Mouse (Mus musculus) inflammation-experienced regulatory T-cells, adult 16 weeks (primary cell): Measurements from ENCODE around the gene Fbxw20. TPM values are rescaled to one million over a fixed set of nuclear protein-coding genes. Genes with fewer than 3 reads are reported as not detected.

ENCODE experiments used
- polyA plus RNA-seq: library from polyadenylated mRNA; unstranded; fragments of 100-300 nt; shearing (Covaris generic); gene quantifications from one replicate; pipeline ENCODE4 v1.2.1, GENCODE M21; 2017

The Fbxw20 gene
- polyA plus RNA-seq = not detected

GRCm38 (mm10) chr9:109234654-109235053 is at the start of gene Fbxw20:
Fbxw20 (minus strand) TSS chr9:109234754.

GRCm38 (mm10) chr9:109195875-109196274 is 38.7 kb downstream of the Fbxw20 start, which contains the start of gene Fbxw13:
Fbxw13 (minus strand) TSS chr9:109195975.

Other genes starting within 250 kb of the Fbxw20 start
- not detected for gene Ucn2, start 248.7 kb downstream of the Fbxw20 start, polyA plus RNA-seq
- gene Pfkfb4, start 243.0 kb downstream of the Fbxw20 start, polyA plus RNA-seq = 10.9 TPM
- gene Shisa5, start 196.2 kb downstream of the Fbxw20 start, polyA plus RNA-seq = 5,738 TPM
- 111 TPM for gene Trex1, start 175.0 kb downstream of the Fbxw20 start, polyA plus RNA-seq
- 29.7 TPM for gene Atrip, start 160.6 kb downstream of the Fbxw20 start, polyA plus RNA-seq
- 18.2 TPM for gene Ccdc51, start 152.3 kb downstream of the Fbxw20 start, polyA plus RNA-seq
- 579 TPM for gene Tma7, start 152.2 kb downstream of the Fbxw20 start, polyA plus RNA-seq
- 4.1 TPM for gene Plxnb1, start 139.4 kb downstream of the Fbxw20 start, polyA plus RNA-seq
- gene Fbxw21, start 72.7 kb downstream of the Fbxw20 start, polyA plus RNA-seq = not detected
- not detected for gene Fbxw13, start 38.8 kb downstream of the Fbxw20 start, polyA plus RNA-seq
- not detected for gene Fbxw14, start 52.9 kb upstream of the Fbxw20 start, polyA plus RNA-seq
- gene Fbxw28, start 104.9 kb upstream of the Fbxw20 start, polyA plus RNA-seq = not detected
- not detected for gene Fbxw22, start 169.5 kb upstream of the Fbxw20 start, polyA plus RNA-seq
- gene Fbxw16, start 214.4 kb upstream of the Fbxw20 start, polyA plus RNA-seq = not detected